Mouse (Mus musculus): ENCODE measurements around the gene Dnm3. TPM values are rescaled to one million over a fixed set of nuclear protein-coding genes. Genes with fewer than 3 reads are reported as not detected.
A peak's percentile ranks its signal among the peaks of the same experiment; 100 is the strongest.

The Dnm3 gene
- polyA plus RNA-seq, 1 experiment from 2014 or later = 3.3 TPM

GRCm38 (mm10) chr1:162037185-162037765, 440.6 kb downstream of the Dnm3 start:
- H3K9me3 ChIP-seq (ENCODE audit: control insufficient read depth, low read length) = no peaks in the 10 kb centered on the region
- H3K36me3 ChIP-seq (ENCODE audit: control insufficient read depth, insufficient read depth, low read length) = no peaks in the 10 kb centered on the region
- no peak overlapping the region; the same call in 1 of the 2 replicates for H3K27ac ChIP-seq (ENCODE audit: low read depth, low read length)
- H3K27me3 ChIP-seq (replicated peaks; ENCODE audit: control insufficient read depth, insufficient read depth, low read length) = no peaks in the 10 kb centered on the region
- no peak overlapping the region for H3K4me2 ChIP-seq
- peaks cover 7% of the 10 kb centered on the region for H3K4me1 ChIP-seq (replicated peaks; ENCODE audit: control insufficient read depth, insufficient read depth, low read length)
- 75% methylated on average over 6 of the region's 6 CpGs for WGBS
- DNase-seq (ENCODE audit: low spot score) (no peak), ATAC-seq (replicated peaks; ENCODE audit: low FRiP score) (no peak)
- no peak overlapping the region for H3K4me3 ChIP-seq (ENCODE audit: low read depth, low read length)
- H3K9ac ChIP-seq (ENCODE audit: low read depth, low read length) = no peak overlapping the region

- Histone ChIP-seq H3K36me3 (ENCODE audit: control insufficient read depth, insufficient read depth, low read length) (no peaks in the 10 kb centered on the region), H3K27ac (ENCODE audit: low read depth, low read length) (no peak overlapping the region), H3K4me2 (no peak overlapping the region), H3K4me1 (replicated peaks; ENCODE audit: control insufficient read depth, insufficient read depth, low read length) (peaks cover 7% of the 10 kb centered on the region), H3K9ac (ENCODE audit: low read depth, low read length) (no peak overlapping the region), H3K27me3 (replicated peaks; ENCODE audit: control insufficient read depth, insufficient read depth, low read length) (no peaks in the 10 kb centered on the region), H3K4me3 (ENCODE audit: low read depth, low read length) (no peak overlapping the region), H3K9me3 (ENCODE audit: control insufficient read depth, low read length) (no peaks in the 10 kb centered on the region)
- ATAC-seq (replicated peaks; ENCODE audit: low FRiP score) (no peak), DNase-seq (ENCODE audit: low spot score) (no peak)
- 49% methylated on average over 5 of the region's 5 CpGs for WGBS
Observed at GRCm38 (mm10) chr1:162036461-162036835, 441.4 kb downstream of the Dnm3 start.

GRCm38 (mm10) chr1:162035800-162036460, 441.9 kb downstream of the Dnm3 start:
- H3K9me3 ChIP-seq (ENCODE audit: control insufficient read depth, low read length) = no peaks in the 10 kb centered on the region
- WGBS = 87% methylated on average over 6 of the region's 6 CpGs
- no peak overlapping the region for H3K9ac ChIP-seq (ENCODE audit: low read depth, low read length)
- no peak for DNase-seq (ENCODE audit: low spot score)
- H3K4me2 ChIP-seq = no peak overlapping the region
- no peak overlapping the region for H3K4me3 ChIP-seq (ENCODE audit: low read depth, low read length)
- no peaks in the 10 kb centered on the region for H3K36me3 ChIP-seq (ENCODE audit: control insufficient read depth, insufficient read depth, low read length)
- peaks cover 7% of the 10 kb centered on the region for H3K4me1 ChIP-seq (replicated peaks; ENCODE audit: control insufficient read depth, insufficient read depth, low read length)
- H3K27ac ChIP-seq (ENCODE audit: low read depth, low read length) = peak overlapping the region; percentile 48; the same call in 1 of the 2 replicates
- no peak for ATAC-seq (replicated peaks; ENCODE audit: low FRiP score)
- H3K27me3 ChIP-seq (replicated peaks; ENCODE audit: control insufficient read depth, insufficient read depth, low read length) = no peaks in the 10 kb centered on the region

- no peaks in the 10 kb centered on the region for H3K9me3 ChIP-seq (ENCODE audit: control insufficient read depth, low read length)
- no peak overlapping the region for H3K4me3 ChIP-seq (ENCODE audit: low read depth, low read length)
- H3K27ac ChIP-seq (ENCODE audit: low read depth, low read length) = no peak overlapping the region
- no peaks in the 10 kb centered on the region for H3K4me1 ChIP-seq (replicated peaks; ENCODE audit: control insufficient read depth, insufficient read depth, low read length)
- no peak overlapping the region for H3K4me2 ChIP-seq
- ATAC-seq (replicated peaks; ENCODE audit: low FRiP score) = no peak
- H3K36me3 ChIP-seq (ENCODE audit: control insufficient read depth, insufficient read depth, low read length) = no peaks in the 10 kb centered on the region
- DNase-seq (ENCODE audit: low spot score) = no peak
- no peak overlapping the region for H3K9ac ChIP-seq (ENCODE audit: low read depth, low read length)
- no peaks in the 10 kb centered on the region for H3K27me3 ChIP-seq (replicated peaks; ENCODE audit: control insufficient read depth, insufficient read depth, low read length)
- 77% methylated on average over 8 of the region's 8 CpGs for WGBS
Observed at GRCm38 (mm10) chr1:162023681-162024270, 454.1 kb downstream of the Dnm3 start.

GRCm38 (mm10) chr1:162020766-162021165, 457.1 kb downstream of the Dnm3 start:
- H3K9me3 ChIP-seq (ENCODE audit: control insufficient read depth, low read length) = no peaks in the 10 kb centered on the region
- WGBS = 71% methylated on average over 4 of the region's 4 CpGs
- no peaks in the 10 kb centered on the region for H3K36me3 ChIP-seq (ENCODE audit: control insufficient read depth, insufficient read depth, low read length)
- H3K4me1 ChIP-seq (replicated peaks; ENCODE audit: control insufficient read depth, insufficient read depth, low read length) = peaks cover 2% of the 10 kb centered on the region; the same call in 1 of the 2 replicates
- no peak overlapping the region for H3K4me3 ChIP-seq (ENCODE audit: low read depth, low read length)
- H3K4me2 ChIP-seq = no peak overlapping the region
- DNase-seq (ENCODE audit: low spot score) (no peak), ATAC-seq (replicated peaks; ENCODE audit: low FRiP score) (no peak)
- H3K27ac ChIP-seq (ENCODE audit: low read depth, low read length) = no peak overlapping the region
- H3K27me3 ChIP-seq (replicated peaks; ENCODE audit: control insufficient read depth, insufficient read depth, low read length) = no peaks in the 10 kb centered on the region
- H3K9ac ChIP-seq (ENCODE audit: low read depth, low read length) = no peak overlapping the region

GRCm38 (mm10) chr1:162020303-162020731, 457.5 kb downstream of the Dnm3 start:
- Histone ChIP-seq H3K27me3 (replicated peaks; ENCODE audit: control insufficient read depth, insufficient read depth, low read length) (no peaks in the 10 kb centered on the region), H3K36me3 (ENCODE audit: control insufficient read depth, insufficient read depth, low read length) (no peaks in the 10 kb centered on the region), H3K4me3 (ENCODE audit: low read depth, low read length) (no peak overlapping the region), H3K27ac (ENCODE audit: low read depth, low read length) (no peak overlapping the region), H3K9me3 (ENCODE audit: control insufficient read depth, low read length) (no peaks in the 10 kb centered on the region), H3K4me2 (no peak overlapping the region), H3K4me1 (replicated peaks; ENCODE audit: control insufficient read depth, insufficient read depth, low read length) (peaks cover 2% of the 10 kb centered on the region; the same call in 1 of the 2 replicates), H3K9ac (ENCODE audit: low read depth, low read length) (no peak overlapping the region)
- DNase-seq (ENCODE audit: low spot score) = no peak
- 74% methylated on average over 7 of the region's 7 CpGs for whole genome bisulfite sequencing
- ATAC-seq (replicated peaks; ENCODE audit: low FRiP score) = no peak

GRCm38 (mm10) chr1:162018601-162018977, 459.2 kb downstream of the Dnm3 start:
- no peaks in the 10 kb centered on the region for H3K27me3 ChIP-seq (replicated peaks; ENCODE audit: control insufficient read depth, insufficient read depth, low read length)
- no peaks in the 10 kb centered on the region for H3K36me3 ChIP-seq (ENCODE audit: control insufficient read depth, insufficient read depth, low read length)
- no peak overlapping the region for H3K4me3 ChIP-seq (ENCODE audit: low read depth, low read length)
- WGBS = 53% methylated on average over 6 of the region's 6 CpGs
- H3K4me2 ChIP-seq = no peak overlapping the region
- DNase-seq (ENCODE audit: low spot score) (no peak), ATAC-seq (replicated peaks; ENCODE audit: low FRiP score) (no peak)
- H3K4me1 ChIP-seq (replicated peaks; ENCODE audit: control insufficient read depth, insufficient read depth, low read length) = peaks cover 2% of the 10 kb centered on the region; the same call in 1 of the 2 replicates
- H3K9me3 ChIP-seq (ENCODE audit: control insufficient read depth, low read length) = no peaks in the 10 kb centered on the region
- H3K27ac ChIP-seq (ENCODE audit: low read depth, low read length) = no peak overlapping the region
- no peak overlapping the region for H3K9ac ChIP-seq (ENCODE audit: low read depth, low read length)

- Histone ChIP-seq H3K4me3 (ENCODE audit: low read depth, low read length) (no peak overlapping the region), H3K4me1 (replicated peaks; ENCODE audit: control insufficient read depth, insufficient read depth, low read length) (peaks cover 2% of the 10 kb centered on the region; the same call in 1 of the 2 replicates), H3K9me3 (ENCODE audit: control insufficient read depth, low read length) (no peaks in the 10 kb centered on the region), H3K27ac (ENCODE audit: low read depth, low read length) (no peak overlapping the region), H3K4me2 (no peak overlapping the region), H3K36me3 (ENCODE audit: control insufficient read depth, insufficient read depth, low read length) (no peaks in the 10 kb centered on the region), H3K9ac (ENCODE audit: low read depth, low read length) (no peak overlapping the region), H3K27me3 (replicated peaks; ENCODE audit: control insufficient read depth, insufficient read depth, low read length) (no peaks in the 10 kb centered on the region)
- 27% methylated on average over 13 of the region's 13 CpGs for WGBS
- no peak for DNase-seq (ENCODE audit: low spot score)
- no peak for ATAC-seq (replicated peaks; ENCODE audit: low FRiP score)
Observed at GRCm38 (mm10) chr1:162017975-162018600, 459.7 kb downstream of the Dnm3 start.

Data from liver, embryonic 11.5 days (tissue).